Mouse (Mus musculus) midbrain, embryonic 13.5 days (tissue): ENCODE results near the gene Scaf8. TPM values are rescaled to one million over a fixed set of nuclear protein-coding genes. Genes with fewer than 3 reads are reported as not detected.
"Not testable (repeated sequence)": the region's sequence is repeated elsewhere in the genome, so short reads cannot be mapped to it uniquely, and the experiment has no call there.

Experiments
- ATAC-seq: fragments of 200-750 bp; cut with Nextera tagmentation; 2 replicates; pipeline ENCODE4 v1.8.0; 2017; ENCODE audit warnings: mild to moderate bottlenecking, moderate TSS enrichment, moderate library complexity
- H3K27ac ChIP-seq: fragments of 300-500 bp; sonication (generic); 2 replicates; pipeline ENCODE4 v1.5.1; 2015; ENCODE audit warnings: inconsistent platforms, mild to moderate bottlenecking, moderate library complexity
- H3K27me3 ChIP-seq: fragments of 300-500 bp; sonication (generic); 2 replicates; pipeline ENCODE4 v1.6.1; 2015; ENCODE audit warnings: mild to moderate bottlenecking, inconsistent platforms
- H3K36me3 ChIP-seq: fragments of 300-500 bp; sonication (generic); 2 replicates; pipeline ENCODE4 v1.6.1; 2015; ENCODE audit warnings: mild to moderate bottlenecking, inconsistent platforms
- H3K4me1 ChIP-seq: fragments of 300-500 bp; sonication (generic); replicated peaks from 2 replicates; pipeline ENCODE4 v1.6.1; 2015; ENCODE audit warnings: inconsistent platforms
- H3K4me2 ChIP-seq: fragments of 300-500 bp; sonication (generic); replicated peaks from 2 replicates; pipeline ENCODE4 v1.6.1; 2015; ENCODE audit warnings: moderate library complexity, mild to moderate bottlenecking, inconsistent platforms
- H3K4me3 ChIP-seq: fragments of 300-500 bp; sonication (generic); replicated peaks from 2 replicates; pipeline ENCODE4 v1.5.1; 2015; ENCODE audit warnings: mild to moderate bottlenecking, inconsistent platforms
- H3K9ac ChIP-seq: fragments of 300-500 bp; sonication (generic); replicated peaks from 2 replicates; pipeline ENCODE4 v1.6.1; 2015; ENCODE audit warnings: mild to moderate bottlenecking, inconsistent platforms
- H3K9me3 ChIP-seq: fragments of 300-500 bp; sonication (generic); 2 replicates; pipeline ENCODE4 v1.6.1; 2016; ENCODE audit warnings: mild to moderate bottlenecking, inconsistent platforms
- WGBS: fragments of 180-500 bp; shearing (Covaris S2); methylation state at CpG from one replicate; pipeline ENCODE4 v1.1.7; 2015; 5-methylcytosine and 5-hydroxymethylcytosine counted together
- polyA plus RNA-seq: library from polyadenylated mRNA; unstranded; fragments of >200 nt; fragmentation: Nextera tagmentation; extraction: Ambion mirVana; gene quantifications from 2 replicates; pipeline ENCODE4 v1.2.1, GENCODE M21; 2015

Gene Scaf8
- polyA plus RNA-seq, 1 experiment from 2014 or later = 17.0 TPM

- ATAC-seq = no peak
- Histone ChIP-seq H3K36me3 (peaks cover 26% of the 10 kb centered on the region), H3K9ac (no peak overlapping the region), H3K27ac (no peak overlapping the region), H3K9me3 (no peaks in the 10 kb centered on the region), H3K4me2 (no peak overlapping the region), H3K27me3 (no peaks in the 10 kb centered on the region), H3K4me3 (no peak overlapping the region), H3K4me1 (no peaks in the 10 kb centered on the region)
- 97% methylated on average over 1 of the region's 1 CpGs for WGBS
Measured at GRCm38 (mm10) chr17:3128716-3129115, 13.9 kb downstream of the Scaf8 start.

GRCm38 (mm10) chr17:3129791-3130190, 15.0 kb downstream of the Scaf8 start:
- H3K4me3 ChIP-seq = no peak overlapping the region
- WGBS = 95% methylated on average over 3 of the region's 3 CpGs
- no peak overlapping the region for H3K9ac ChIP-seq
- H3K9me3 ChIP-seq = no peaks in the 10 kb centered on the region
- no peak overlapping the region for H3K4me2 ChIP-seq
- H3K27ac ChIP-seq = no peak overlapping the region
- H3K27me3 ChIP-seq = no peaks in the 10 kb centered on the region
- ATAC-seq = no peak
- no peaks in the 10 kb centered on the region for H3K4me1 ChIP-seq
- peaks cover 26% of the 10 kb centered on the region for H3K36me3 ChIP-seq

GRCm38 (mm10) chr17:3135346-3135745, 20.6 kb downstream of the Scaf8 start:
- H3K27me3 ChIP-seq = no peaks in the 10 kb centered on the region
- no peak for ATAC-seq
- no peak overlapping the region for H3K27ac ChIP-seq
- no peak overlapping the region for H3K9ac ChIP-seq
- no peaks in the 10 kb centered on the region for H3K9me3 ChIP-seq
- peaks cover 15% of the 10 kb centered on the region for H3K4me1 ChIP-seq
- H3K36me3 ChIP-seq = peaks cover 16% of the 10 kb centered on the region
- no peak overlapping the region for H3K4me3 ChIP-seq
- H3K4me2 ChIP-seq = no peak overlapping the region

- 90% methylated on average over 7 of the region's 7 CpGs for WGBS
- Histone ChIP-seq H3K4me3 (no peak overlapping the region), H3K9me3 (no peaks in the 10 kb centered on the region), H3K36me3 (peaks cover 15% of the 10 kb centered on the region), H3K27ac (no peak overlapping the region), H3K4me2 (no peak overlapping the region), H3K27me3 (no peaks in the 10 kb centered on the region), H3K9ac (no peak overlapping the region), H3K4me1 (peaks cover 15% of the 10 kb centered on the region)
- ATAC-seq = no peak
Measured at GRCm38 (mm10) chr17:3136127-3136526, 21.4 kb downstream of the Scaf8 start.

GRCm38 (mm10) chr17:3138387-3138786, 23.6 kb downstream of the Scaf8 start:
- H3K4me2 ChIP-seq = no peak overlapping the region
- no peak overlapping the region for H3K27ac ChIP-seq
- no peaks in the 10 kb centered on the region for H3K9me3 ChIP-seq
- H3K27me3 ChIP-seq = no peaks in the 10 kb centered on the region
- peaks cover 15% of the 10 kb centered on the region for H3K4me1 ChIP-seq
- WGBS = 80% methylated on average over 3 of the region's 3 CpGs
- no peak for ATAC-seq
- no peak overlapping the region for H3K9ac ChIP-seq
- H3K36me3 ChIP-seq = peaks cover 4% of the 10 kb centered on the region; the same call in 1 of the 2 replicates
- H3K4me3 ChIP-seq = no peak overlapping the region

GRCm38 (mm10) chr17:3140100-3140499, 25.3 kb downstream of the Scaf8 start:
- no peak for ATAC-seq
- no peak overlapping the region for H3K27ac ChIP-seq
- peaks cover 15% of the 10 kb centered on the region for H3K4me1 ChIP-seq
- no peak overlapping the region for H3K4me3 ChIP-seq
- H3K9me3 ChIP-seq = no peaks in the 10 kb centered on the region
- no peaks in the 10 kb centered on the region for H3K27me3 ChIP-seq
- WGBS = 94% methylated on average over 1 of the region's 1 CpGs
- H3K9ac ChIP-seq = no peak overlapping the region
- H3K4me2 ChIP-seq = no peak overlapping the region
- H3K36me3 ChIP-seq = peaks cover 4% of the 10 kb centered on the region; the same call in 1 of the 2 replicates

- Histone ChIP-seq H3K4me2 (no peak overlapping the region), H3K27me3 (no peaks in the 10 kb centered on the region), H3K4me3 (no peak overlapping the region), H3K9ac (no peak overlapping the region), H3K9me3 (no peaks in the 10 kb centered on the region), H3K27ac (no peak overlapping the region), H3K4me1 (no peaks in the 10 kb centered on the region), H3K36me3 (peaks cover 16% of the 10 kb centered on the region)
- ATAC-seq = no peak
- 98% methylated on average over 1 of the region's 1 CpGs for whole genome bisulfite sequencing
Measured at GRCm38 (mm10) chr17:3148853-3149252, 34.1 kb downstream of the Scaf8 start.

GRCm38 (mm10) chr17:3149541-3149940, 34.8 kb downstream of the Scaf8 start:
- no peak overlapping the region for H3K27ac ChIP-seq
- no peaks in the 10 kb centered on the region for H3K4me1 ChIP-seq
- no peak overlapping the region for H3K9ac ChIP-seq
- H3K9me3 ChIP-seq = no peaks in the 10 kb centered on the region
- peaks cover 21% of the 10 kb centered on the region for H3K36me3 ChIP-seq
- no peaks in the 10 kb centered on the region for H3K27me3 ChIP-seq
- ATAC-seq = no peak
- WGBS = 93% methylated on average over 1 of the region's 1 CpGs
- no peak overlapping the region for H3K4me2 ChIP-seq
- no peak overlapping the region for H3K4me3 ChIP-seq

- not testable (repeated sequence) for H3K4me3 ChIP-seq, H3K27ac ChIP-seq, H3K9me3 ChIP-seq, H3K9ac ChIP-seq, H3K4me2 ChIP-seq, H3K27me3 ChIP-seq, H3K4me1 ChIP-seq, ATAC-seq
- WGBS = 91% methylated on average over 1 of the region's 1 CpGs
- peaks cover 18% of the 10 kb centered on the region for H3K36me3 ChIP-seq
Measured at GRCm38 (mm10) chr17:3150701-3151100, 35.9 kb downstream of the Scaf8 start.

- Histone ChIP-seq H3K27ac (no peak overlapping the region), H3K9ac (no peak overlapping the region), H3K4me2 (no peak overlapping the region), H3K36me3 (peaks cover 23% of the 10 kb centered on the region), H3K4me3 (no peak overlapping the region), H3K27me3 (no peaks in the 10 kb centered on the region), H3K9me3 (no peaks in the 10 kb centered on the region), H3K4me1 (no peaks in the 10 kb centered on the region)
- ATAC-seq = no peak
Measured at GRCm38 (mm10) chr17:3151181-3151580, 36.4 kb downstream of the Scaf8 start.

GRCm38 (mm10) chr17:3156176-3156575, 41.4 kb downstream of the Scaf8 start:
- not testable (repeated sequence) for H3K4me3 ChIP-seq, H3K9me3 ChIP-seq, H3K9ac ChIP-seq

GRCm38 (mm10) chr17:3157016-3157415, 42.2 kb downstream of the Scaf8 start:
- Histone ChIP-seq H3K9ac (no peak overlapping the region), H3K4me3 (no peak overlapping the region), H3K36me3 (peaks cover 25% of the 10 kb centered on the region), H3K4me2 (no peak overlapping the region), H3K27me3 (no peaks in the 10 kb centered on the region), H3K9me3 (no peaks in the 10 kb centered on the region), H3K4me1 (no peaks in the 10 kb centered on the region), H3K27ac (no peak overlapping the region)
- ATAC-seq = no peak

More at GRCm38 (mm10) chr17:3156176-3156575, 41.4 kb downstream of the Scaf8 start:
- not testable (repeated sequence) for H3K27ac ChIP-seq, H3K27me3 ChIP-seq, H3K4me2 ChIP-seq, ATAC-seq, H3K4me1 ChIP-seq
- H3K36me3 ChIP-seq = peaks cover 25% of the 10 kb centered on the region
- 92% methylated on average over 9 of the region's 9 CpGs for WGBS

GRCm38 (mm10) chr17:3162905-3163304, 48.1 kb downstream of the Scaf8 start:
- Histone ChIP-seq H3K4me2 (no peak overlapping the region), H3K27ac (no peak overlapping the region), H3K4me1 (no peaks in the 10 kb centered on the region), H3K9ac (no peak overlapping the region), H3K9me3 (no peaks in the 10 kb centered on the region), H3K4me3 (no peak overlapping the region), H3K36me3 (peaks cover 27% of the 10 kb centered on the region), H3K27me3 (no peaks in the 10 kb centered on the region)
- 96% methylated on average over 4 of the region's 4 CpGs for WGBS
- no peak for ATAC-seq
